Mouse (Mus musculus): ENCODE measurements at regions not wholly inside any gene's neighbourhood (a gene's known extent, or its start where the extent isn't known, plus 50 kb on each side); places are given as distances from the start of the nearest gene placed in this dataset.

DNA sequence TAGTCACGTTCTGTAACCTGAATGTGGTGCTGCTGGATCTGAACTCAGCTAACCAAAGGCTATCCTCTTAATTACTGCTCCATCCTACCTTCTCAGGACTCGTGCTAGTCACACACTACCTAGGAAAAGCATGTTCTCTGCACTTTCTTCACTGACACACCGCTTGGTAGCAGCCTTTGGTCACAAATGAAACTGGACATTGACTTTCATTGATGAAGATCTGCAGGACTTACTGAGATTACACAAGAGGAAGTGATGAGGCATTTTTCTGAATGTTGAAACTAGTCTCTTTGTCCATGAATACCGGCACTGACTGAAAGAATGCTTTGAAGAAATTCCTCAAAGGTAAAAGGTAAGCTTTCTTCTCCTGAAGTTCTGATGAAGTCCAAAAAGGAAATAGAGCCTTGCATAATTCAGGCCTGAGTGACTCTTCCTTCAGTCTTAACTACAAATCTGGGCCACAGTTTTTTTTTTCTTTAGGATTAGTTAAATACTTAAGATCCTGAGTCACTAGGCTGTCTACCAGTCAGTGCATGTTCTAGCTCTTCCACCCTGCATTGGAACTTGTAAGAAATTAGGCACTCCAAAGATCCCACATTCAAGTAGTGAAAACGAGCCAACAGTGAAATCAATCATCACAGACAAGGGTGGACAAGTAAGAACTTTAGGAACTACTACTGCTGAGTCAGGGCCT, 531.0 kb upstream of the A1bg start:
- H3K4me2 ChIP-seq (replicated peaks): no peak overlapping the region
- 82% methylated on average over 5 of the region's 5 CpGs for WGBS
- no peak overlapping the region for H3K27ac ChIP-seq
- H3K4me1 ChIP-seq (replicated peaks): no peaks in the 10 kb centered on the region
- H3K36me3 ChIP-seq: no peaks in the 10 kb centered on the region
- no peaks in the 10 kb centered on the region for H3K9me3 ChIP-seq
- no peak overlapping the region for H3K9ac ChIP-seq (replicated peaks)
- no peak for ATAC-seq
- H3K4me3 ChIP-seq (replicated peaks): no peak overlapping the region
- H3K27me3 ChIP-seq: no peaks in the 10 kb centered on the region

DNA sequence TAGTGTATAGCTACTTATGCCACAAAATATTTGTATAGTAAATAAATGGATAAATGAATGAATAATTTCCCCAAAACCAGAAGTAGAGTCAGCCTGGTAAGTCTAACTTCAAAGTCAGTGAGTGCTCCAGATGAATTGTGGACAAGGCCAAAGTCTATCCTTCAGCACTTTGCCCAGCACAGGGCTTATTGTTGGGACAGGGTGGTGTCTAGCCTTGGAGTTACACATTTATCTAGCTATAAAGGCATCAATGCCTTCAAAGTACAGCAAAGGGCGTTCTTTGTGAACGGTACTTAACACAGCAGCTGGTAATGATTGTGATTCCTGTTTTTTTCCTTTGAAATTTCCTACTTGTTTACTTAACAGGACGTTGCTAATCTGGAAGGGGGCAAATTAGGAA, 527.4 kb upstream of the A1bg start:
- Histone ChIP-seq H3K27me3 (no peaks in the 10 kb centered on the region), H3K9me3 (no peaks in the 10 kb centered on the region)
- no peak for ATAC-seq

DNA sequence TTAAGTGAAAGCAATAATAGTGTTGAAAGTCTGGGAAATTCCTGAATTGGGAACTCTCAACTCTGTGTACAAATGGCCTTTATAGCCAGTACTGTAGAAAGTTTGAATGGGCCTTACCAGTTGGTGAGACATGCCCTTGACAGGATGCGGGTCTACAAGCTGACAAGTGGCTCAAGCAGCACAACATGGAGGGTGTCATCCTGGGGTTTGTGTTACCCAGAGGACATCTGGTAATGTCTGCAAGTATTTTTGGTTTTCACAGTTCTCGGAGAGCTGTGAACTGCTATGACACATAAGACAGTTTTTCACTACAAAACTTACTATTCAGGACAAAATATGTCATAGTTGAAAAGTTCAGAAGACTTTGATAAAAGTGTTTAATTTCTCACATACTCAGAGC, 525.7 kb upstream of the A1bg start:
- no peak for ATAC-seq
- Histone ChIP-seq H3K4me1 (replicated peaks) (no peaks in the 10 kb centered on the region), H3K27ac (no peak overlapping the region), H3K4me2 (replicated peaks) (no peak overlapping the region), H3K36me3 (no peaks in the 10 kb centered on the region), H3K4me3 (replicated peaks) (no peak overlapping the region), H3K9me3 (no peaks in the 10 kb centered on the region), H3K27me3 (no peaks in the 10 kb centered on the region), H3K9ac (replicated peaks) (no peak overlapping the region)
- WGBS: 91% methylated on average over 2 of the region's 2 CpGs

More for the DNA sequence above, 527.4 kb upstream of the A1bg start:
- Histone ChIP-seq H3K4me2 (replicated peaks) (no peak overlapping the region), H3K4me1 (replicated peaks) (no peaks in the 10 kb centered on the region), H3K9ac (replicated peaks) (no peak overlapping the region), H3K36me3 (no peaks in the 10 kb centered on the region), H3K4me3 (replicated peaks) (no peak overlapping the region), H3K27ac (no peak overlapping the region)
- 49% methylated on average over 3 of the region's 3 CpGs for WGBS

DNA sequence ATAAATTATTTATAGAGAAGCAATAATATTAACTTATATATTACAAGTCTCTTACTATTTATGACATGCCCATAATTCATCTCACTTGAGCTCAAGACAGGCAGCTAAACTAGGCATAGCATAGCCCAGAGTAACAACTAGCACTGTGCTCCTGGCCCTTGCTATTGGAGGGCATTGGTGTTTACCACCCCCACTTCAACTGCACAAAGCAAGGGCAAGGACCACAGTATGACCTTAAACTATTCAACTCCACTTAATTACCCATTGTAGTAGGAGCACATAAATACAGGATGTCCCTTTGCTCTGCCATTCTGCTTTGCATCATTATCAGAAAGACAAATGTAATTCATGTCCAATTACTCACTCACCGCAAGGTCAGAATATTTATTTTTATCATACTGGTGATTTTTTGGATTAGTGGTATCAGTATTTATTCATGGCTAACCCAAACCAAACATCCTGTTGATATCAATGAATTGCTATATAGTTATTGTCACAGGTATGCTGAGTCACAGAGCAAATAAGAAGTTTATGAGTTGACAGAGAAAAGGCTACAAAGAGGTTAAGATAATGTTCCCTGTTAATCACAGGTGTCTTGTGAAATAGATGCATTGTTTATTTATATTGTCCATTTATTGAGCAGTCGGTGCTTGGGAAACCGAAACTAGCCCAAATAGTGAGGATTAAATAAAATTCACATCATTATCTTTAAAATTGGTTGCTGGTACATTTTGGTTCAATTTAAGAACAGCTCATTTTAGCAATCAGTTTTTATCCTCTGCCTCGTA, 523.4 kb upstream of the A1bg start:
- no peak for ATAC-seq
- Histone ChIP-seq H3K4me3 (replicated peaks) (no peak overlapping the region), H3K9me3 (no peaks in the 10 kb centered on the region), H3K27ac (no peak overlapping the region), H3K4me1 (replicated peaks) (no peaks in the 10 kb centered on the region), H3K27me3 (no peaks in the 10 kb centered on the region), H3K9ac (replicated peaks) (no peak overlapping the region), H3K4me2 (replicated peaks) (no peak overlapping the region), H3K36me3 (no peaks in the 10 kb centered on the region)
- WGBS: 90% methylated on average over 4 of the region's 4 CpGs

DNA sequence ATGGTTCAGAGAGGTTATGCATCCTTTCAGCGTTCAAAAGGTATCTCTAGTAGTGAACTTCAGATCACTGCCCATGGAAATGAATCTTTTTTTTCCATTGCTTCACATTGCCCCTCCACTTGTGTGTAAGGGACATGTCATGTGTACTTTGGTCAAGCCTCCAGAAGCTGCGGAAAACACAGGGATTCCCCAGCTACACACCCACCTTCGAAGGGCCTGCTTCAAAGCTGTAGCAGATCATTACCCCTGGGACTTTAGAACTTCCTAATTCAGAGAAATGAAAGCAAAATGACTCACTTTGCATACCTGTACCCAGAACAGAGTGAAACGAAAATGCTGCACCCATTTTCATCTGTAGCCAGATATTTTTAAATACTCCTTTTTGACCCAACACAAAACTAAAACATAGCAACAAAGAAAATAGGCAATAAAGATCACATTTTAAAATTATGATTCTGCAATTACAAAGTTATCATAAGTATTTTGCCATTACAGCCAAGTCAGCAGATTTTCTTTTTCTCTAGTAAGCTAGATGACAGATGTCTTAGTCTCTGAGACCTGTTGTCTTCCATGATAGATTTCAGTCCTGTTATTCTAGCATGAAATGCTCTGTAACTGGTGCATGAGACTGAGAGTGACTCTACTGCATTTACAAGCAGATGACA, 519.1 kb upstream of the A1bg start:
- no peak overlapping the region for H3K27ac ChIP-seq
- no peaks in the 10 kb centered on the region for H3K36me3 ChIP-seq
- H3K27me3 ChIP-seq: no peaks in the 10 kb centered on the region
- no peak for ATAC-seq
- 82% methylated on average over 4 of the region's 4 CpGs for WGBS
- no peaks in the 10 kb centered on the region for H3K4me1 ChIP-seq (replicated peaks)
- no peak overlapping the region for H3K4me2 ChIP-seq (replicated peaks)
- H3K4me3 ChIP-seq (replicated peaks): no peak overlapping the region
- H3K9me3 ChIP-seq: no peaks in the 10 kb centered on the region
- no peak overlapping the region for H3K9ac ChIP-seq (replicated peaks)

DNA sequence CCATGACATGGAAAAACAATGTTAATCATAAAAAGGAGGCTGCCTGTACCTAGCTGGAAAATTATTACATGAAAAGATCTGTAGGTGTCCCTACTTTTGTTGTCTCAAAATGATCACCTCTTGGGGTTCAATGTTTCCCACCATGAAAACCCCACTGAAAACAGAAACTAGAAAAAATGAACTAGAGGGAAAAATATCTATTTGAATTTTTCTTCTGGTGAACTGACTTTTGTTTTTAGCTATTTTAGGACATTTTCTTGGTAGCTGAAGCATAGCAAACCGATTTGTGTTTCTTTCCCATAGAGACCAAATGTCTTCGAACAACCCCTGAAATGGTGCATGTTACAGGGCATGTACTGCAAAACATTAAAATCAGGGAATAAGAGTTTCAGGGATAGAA, 518.2 kb upstream of the A1bg start:
- no peaks in the 10 kb centered on the region for H3K4me1 ChIP-seq (replicated peaks)
- ATAC-seq: no peak
- H3K36me3 ChIP-seq: no peaks in the 10 kb centered on the region
- H3K9ac ChIP-seq (replicated peaks): no peak overlapping the region
- no peak overlapping the region for H3K4me2 ChIP-seq (replicated peaks)
- no peaks in the 10 kb centered on the region for H3K9me3 ChIP-seq
- no peaks in the 10 kb centered on the region for H3K27me3 ChIP-seq
- 91% methylated on average over 2 of the region's 2 CpGs for WGBS
- H3K27ac ChIP-seq: no peak overlapping the region
- H3K4me3 ChIP-seq (replicated peaks): no peak overlapping the region

DNA sequence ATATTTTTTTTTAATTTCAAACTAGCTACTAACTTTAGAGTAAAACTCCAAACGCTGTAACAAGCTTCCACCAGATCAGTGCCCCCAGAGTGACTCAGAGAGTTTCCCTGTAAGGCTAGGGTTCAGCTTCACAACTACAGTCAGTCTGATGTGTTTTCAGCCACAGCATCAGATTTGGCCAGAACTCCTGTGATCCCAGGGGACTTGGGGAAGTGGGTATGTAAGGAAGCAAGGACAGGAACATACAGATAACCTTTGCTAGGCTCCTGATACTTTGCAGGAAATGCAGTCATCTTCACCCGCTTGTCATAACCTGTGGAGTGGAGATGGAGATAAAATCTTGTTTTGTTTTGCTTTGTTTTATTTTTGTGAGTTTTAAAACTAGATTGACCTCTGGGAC, 517.5 kb upstream of the A1bg start:
- no peak overlapping the region for H3K9ac ChIP-seq (replicated peaks)
- no peak for ATAC-seq
- H3K4me1 ChIP-seq (replicated peaks): no peaks in the 10 kb centered on the region
- no peak overlapping the region for H3K27ac ChIP-seq
- no peak overlapping the region for H3K4me2 ChIP-seq (replicated peaks)
- H3K4me3 ChIP-seq (replicated peaks): no peak overlapping the region
- H3K9me3 ChIP-seq: no peaks in the 10 kb centered on the region
- 90% methylated on average over 2 of the region's 2 CpGs for WGBS
- H3K36me3 ChIP-seq: no peaks in the 10 kb centered on the region
- no peaks in the 10 kb centered on the region for H3K27me3 ChIP-seq

DNA sequence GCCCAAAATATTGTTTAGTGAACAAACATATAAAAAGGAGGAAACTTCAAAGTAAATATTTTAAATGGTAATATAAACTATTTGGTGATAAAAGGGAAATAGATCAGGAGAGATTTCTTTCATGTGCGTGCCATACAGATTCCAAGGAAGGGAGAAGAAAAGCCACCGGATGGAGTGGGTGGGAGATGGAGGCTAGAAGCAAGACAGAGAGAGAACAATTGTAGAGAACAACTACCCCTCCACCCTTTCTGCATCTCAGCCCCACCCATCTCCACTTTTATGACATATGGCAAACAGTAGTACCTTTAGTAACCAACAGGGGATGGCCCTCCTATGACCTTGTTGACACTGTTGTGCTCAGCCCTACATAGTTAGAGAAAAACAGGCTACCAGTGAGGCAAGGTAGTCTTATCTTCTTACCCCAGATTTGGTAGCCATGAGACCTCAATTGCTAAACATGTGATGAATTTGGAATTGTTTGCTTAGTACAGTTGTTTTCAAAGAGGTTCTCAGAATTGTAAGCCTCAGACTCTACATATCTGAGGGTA, 516.9 kb upstream of the A1bg start:
- H3K4me3 ChIP-seq (replicated peaks): no peak overlapping the region
- H3K36me3 ChIP-seq: no peaks in the 10 kb centered on the region
- WGBS: 72% methylated on average over 2 of the region's 2 CpGs
- no peak overlapping the region for H3K4me2 ChIP-seq (replicated peaks)
- H3K9me3 ChIP-seq: no peaks in the 10 kb centered on the region
- no peak for ATAC-seq
- H3K27me3 ChIP-seq: no peaks in the 10 kb centered on the region
- no peak overlapping the region for H3K27ac ChIP-seq
- H3K9ac ChIP-seq (replicated peaks): no peak overlapping the region
- no peaks in the 10 kb centered on the region for H3K4me1 ChIP-seq (replicated peaks)

DNA sequence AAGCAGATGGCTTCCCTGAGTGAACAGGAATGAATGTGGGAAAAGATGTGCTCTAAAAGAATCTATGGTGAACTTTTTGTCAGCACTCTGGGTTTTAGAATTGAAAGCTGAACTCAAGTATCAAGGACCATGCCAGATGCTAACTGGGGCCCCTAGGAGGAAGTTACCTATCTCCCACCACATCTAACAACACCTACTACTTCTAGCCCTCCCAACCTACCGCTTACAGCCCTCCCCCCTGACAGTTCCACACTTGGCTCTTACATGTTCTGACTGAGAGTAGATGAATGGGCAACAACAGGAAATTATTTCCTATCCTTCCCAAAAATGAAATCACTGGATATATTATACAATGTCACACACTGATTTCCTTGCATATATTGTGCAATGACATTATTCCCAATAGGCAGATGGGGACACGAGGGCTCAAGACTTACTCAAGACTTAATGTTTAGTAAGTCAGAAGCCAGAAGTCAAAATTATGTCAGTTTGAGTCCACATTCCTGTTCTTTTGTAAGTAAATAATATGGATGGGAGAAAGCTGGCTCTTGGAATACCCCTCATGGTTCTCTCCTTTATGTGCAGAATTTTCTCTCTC, 506.1 kb upstream of the A1bg start:
- Histone ChIP-seq H3K9me3 (no peaks in the 10 kb centered on the region), H3K4me2 (replicated peaks) (no peak overlapping the region), H3K9ac (replicated peaks) (no peak overlapping the region), H3K4me1 (replicated peaks) (no peaks in the 10 kb centered on the region), H3K27me3 (no peaks in the 10 kb centered on the region), H3K27ac (no peak overlapping the region), H3K4me3 (replicated peaks) (no peak overlapping the region), H3K36me3 (no peaks in the 10 kb centered on the region)
- ATAC-seq: no peak
- WGBS: 82% methylated on average over 2 of the region's 2 CpGs

DNA sequence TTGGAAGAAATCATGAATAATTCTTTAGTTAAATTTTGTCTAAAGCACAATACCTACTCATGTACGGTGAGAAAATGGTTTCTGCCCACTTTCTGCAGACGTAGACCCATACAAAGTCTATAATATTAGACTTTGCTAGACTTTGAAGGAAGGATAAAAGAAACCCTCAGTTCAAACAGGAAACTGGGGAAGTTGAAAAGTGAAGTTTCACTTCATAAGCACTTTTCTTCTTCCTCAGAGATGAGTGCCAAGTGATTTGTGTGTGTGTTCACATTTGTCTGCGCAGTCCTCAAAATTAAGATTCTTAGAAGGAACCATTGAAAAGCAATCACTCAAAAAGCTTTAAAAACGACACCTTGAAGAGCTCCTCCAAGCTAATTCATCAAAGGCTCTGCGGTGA, 500.2 kb upstream of the A1bg start:
- H3K4me3 ChIP-seq (replicated peaks): no peak overlapping the region
- WGBS: 87% methylated on average over 5 of the region's 5 CpGs
- no peaks in the 10 kb centered on the region for H3K27me3 ChIP-seq
- H3K36me3 ChIP-seq: no peaks in the 10 kb centered on the region
- no peak overlapping the region for H3K4me2 ChIP-seq (replicated peaks)
- H3K27ac ChIP-seq: no peak overlapping the region
- no peak overlapping the region for H3K9ac ChIP-seq (replicated peaks)
- H3K9me3 ChIP-seq: no peaks in the 10 kb centered on the region
- ATAC-seq: no peak
- no peaks in the 10 kb centered on the region for H3K4me1 ChIP-seq (replicated peaks)

DNA sequence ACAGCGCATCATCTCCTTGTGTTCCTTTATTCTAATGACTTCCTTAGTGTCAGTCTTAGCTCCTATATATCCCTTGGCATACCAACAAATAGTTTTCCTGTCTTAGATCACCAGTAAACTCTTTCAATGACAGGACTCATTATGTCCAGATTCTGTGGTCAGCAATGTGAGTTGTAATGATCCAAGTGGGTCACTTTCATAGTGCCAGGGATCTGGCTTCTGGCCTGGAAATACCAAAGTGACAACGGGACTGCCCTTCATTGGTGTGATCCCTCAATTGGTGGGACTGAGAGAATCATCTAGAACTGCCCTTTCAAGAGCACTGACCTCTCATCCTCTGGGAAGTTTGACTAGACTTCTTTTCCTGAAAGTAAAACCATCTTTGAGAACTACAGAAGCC, 494.7 kb upstream of the A1bg start:
- no peak overlapping the region for H3K27ac ChIP-seq
- H3K36me3 ChIP-seq: no peaks in the 10 kb centered on the region
- no peak overlapping the region for H3K4me2 ChIP-seq (replicated peaks)
- H3K4me1 ChIP-seq (replicated peaks): no peaks in the 10 kb centered on the region
- ATAC-seq: no peak
- no peaks in the 10 kb centered on the region for H3K27me3 ChIP-seq
- no peak overlapping the region for H3K4me3 ChIP-seq (replicated peaks)
- no peaks in the 10 kb centered on the region for H3K9me3 ChIP-seq
- 93% methylated on average over 2 of the region's 2 CpGs for WGBS
- H3K9ac ChIP-seq (replicated peaks): no peak overlapping the region

DNA sequence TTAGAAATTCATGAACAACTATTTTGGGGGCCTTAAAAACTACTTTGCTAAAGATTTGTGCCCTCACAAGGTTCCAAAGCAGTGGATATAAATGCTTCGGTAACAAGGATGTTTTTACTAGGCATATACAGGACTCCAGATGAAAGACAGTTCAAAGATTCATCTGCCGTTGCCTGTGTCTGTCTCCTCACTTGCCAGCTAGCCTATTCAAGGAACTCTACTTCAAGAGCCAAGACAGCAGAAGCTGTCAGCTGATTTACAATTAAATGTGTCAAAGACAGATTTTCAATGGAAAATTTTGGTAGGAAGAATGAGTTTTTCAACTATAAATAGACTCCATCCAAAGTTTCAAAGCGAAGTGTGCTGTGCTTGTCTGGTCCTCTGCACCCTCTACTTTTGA, 494.0 kb upstream of the A1bg start:
- Histone ChIP-seq H3K36me3 (no peaks in the 10 kb centered on the region), H3K4me3 (replicated peaks) (no peak overlapping the region), H3K27me3 (no peaks in the 10 kb centered on the region), H3K9ac (replicated peaks) (no peak overlapping the region), H3K27ac (no peak overlapping the region), H3K4me2 (replicated peaks) (no peak overlapping the region), H3K4me1 (replicated peaks) (no peaks in the 10 kb centered on the region), H3K9me3 (no peaks in the 10 kb centered on the region)
- WGBS: 88% methylated on average over 3 of the region's 3 CpGs
- ATAC-seq: no peak

All from midbrain, embryonic 13.5 days (tissue).